Mouse (Mus musculus) MEL (cell line): Measurements from ENCODE around the gene Zfp26. TPM values are rescaled to one million over a fixed set of nuclear protein-coding genes. Genes with fewer than 3 reads are reported as not detected.

Experiments used
- DNase-seq: peaks from one replicate; pipeline ENCODE4 v3.0.0; 2011; ENCODE audit warnings: low read depth, low spot score
- H3K27ac ChIP-seq: 2 replicates; pipeline ENCODE4 v1.5.1; 2012; ENCODE audit warnings: low read depth, mild to moderate bottlenecking, control low read depth, low read length, moderate library complexity; ENCODE audit not compliant: control insufficient read depth
- H3K27me3 ChIP-seq, 2 experiments: fragments of 150-350 bp in 1 of 2; sonication (generic) in 1 of 2; 2 replicates each; pipeline ENCODE4 v1.6.1; 2012; ENCODE audit warnings: low read length in 2 of 2, mild to moderate bottlenecking in 2 of 2, improper control_type of control experiment in 1 of 2, moderate library complexity in 1 of 2; ENCODE audit not compliant: insufficient read depth in 2 of 2, control insufficient read depth in 1 of 2
- H3K36me3 ChIP-seq, 2 experiments: 2 replicates each; pipeline ENCODE4 v1.6.1; 2012 to 2014; ENCODE audit warnings: low read length in 2 of 2, improper control_type of control experiment in 1 of 2, inconsistent platforms in 1 of 2, mild to moderate bottlenecking in 1 of 2; ENCODE audit not compliant: insufficient read depth in 2 of 2, control insufficient read depth in 1 of 2
- H3K4me1 ChIP-seq, 2 experiments: fragments of 150-350 bp in 1 of 2; sonication (generic) in 1 of 2; 2 replicates each; pipeline ENCODE4 v1.6.1; 2012; ENCODE audit warnings: low read length in 2 of 2, improper control_type of control experiment in 1 of 2, mild to moderate bottlenecking in 1 of 2; ENCODE audit not compliant: insufficient read depth in 2 of 2, control insufficient read depth in 1 of 2
- H3K4me3 ChIP-seq, 2 experiments: fragments of 150-350 bp in 1 of 2; sonication (generic) in 1 of 2; 2 replicates each; pipeline ENCODE4 v1.5.1; 2012; ENCODE audit warnings: low read depth in 2 of 2, low read length in 2 of 2, mild to moderate bottlenecking in 2 of 2, moderate library complexity in 2 of 2, control low read depth in 1 of 2, improper control_type of control experiment in 1 of 2; ENCODE audit not compliant: control insufficient read depth in 1 of 2, insufficient read depth in 1 of 2
- H3K79me2 ChIP-seq: 2 replicates; pipeline ENCODE4 v1.6.1; 2012; ENCODE audit warnings: mild to moderate bottlenecking, low read length, moderate library complexity; ENCODE audit not compliant: control insufficient read depth, poor library complexity, insufficient read depth
- H3K9ac ChIP-seq: 2 replicates; pipeline ENCODE4 v1.6.1; 2012; ENCODE audit warnings: low read depth, mild to moderate bottlenecking, control low read depth, low read length, moderate library complexity; ENCODE audit not compliant: control insufficient read depth, poor library complexity, severe bottlenecking
- H3K9me3 ChIP-seq: fragments of 150-350 bp; sonication (generic); replicated peaks from 2 replicates; pipeline ENCODE4 v1.6.1; 2012; ENCODE audit warnings: mild to moderate bottlenecking, low read length, improper control_type of control experiment, moderate library complexity; ENCODE audit not compliant: insufficient read depth
- CHD2 ChIP-seq: IDR thresholded peaks from 2 replicates; pipeline ENCODE4 v1.6.1; 2011; ENCODE audit warnings: low read length, improper control_type of control experiment
- E2F4 ChIP-seq: IDR thresholded peaks from 2 replicates; pipeline ENCODE4 v1.6.1; 2011; ENCODE audit warnings: low read depth, low read length, improper control_type of control experiment, borderline replicate concordance
- EP300 ChIP-seq, 2 experiments: IDR thresholded peaks; 2 replicates each; pipeline ENCODE4 v1.6.1; 2011; ENCODE audit warnings: improper control_type of control experiment in 2 of 2, low read length in 2 of 2, low read depth in 1 of 2, mild to moderate bottlenecking in 1 of 2
- ETS1 ChIP-seq: IDR thresholded peaks from 2 replicates; pipeline ENCODE4 v1.6.1; 2012; ENCODE audit warnings: low read depth, mild to moderate bottlenecking, inconsistent platforms, low read length, improper control_type of control experiment, moderate library complexity
- HCFC1 ChIP-seq: IDR thresholded peaks from 2 replicates; pipeline ENCODE4 v1.6.1; 2012; ENCODE audit warnings: low read depth, mild to moderate bottlenecking, inconsistent platforms, low read length, improper control_type of control experiment, moderate library complexity
- KAT2A ChIP-seq: conservative IDR thresholded peaks from 2 replicates; pipeline ENCODE4 v1.6.1; 2012; ENCODE audit warnings: low read depth, low read length, improper control_type of control experiment, inconsistent platforms
- MEF2A ChIP-seq: IDR thresholded peaks from 2 replicates; pipeline ENCODE4 v1.6.1; 2014; ENCODE audit warnings: low read depth, mild to moderate bottlenecking, inconsistent platforms, low read length, improper control_type of control experiment; ENCODE audit not compliant: poor library complexity, insufficient replicate concordance, severe bottlenecking; ENCODE audit errors: extremely low read depth
- MXI1 ChIP-seq: IDR thresholded peaks from 2 replicates; pipeline ENCODE4 v1.6.1; 2011; ENCODE audit warnings: mild to moderate bottlenecking, low read depth, low read length, improper control_type of control experiment
- MYC ChIP-seq: IDR thresholded peaks from 2 replicates; pipeline ENCODE4 v1.6.1; 2011; ENCODE audit warnings: low read depth, mild to moderate bottlenecking, low read length, improper control_type of control experiment, moderate library complexity
- NRF1 ChIP-seq: IDR thresholded peaks from 2 replicates; pipeline ENCODE4 v1.6.1; 2014; ENCODE audit warnings: low read depth, mild to moderate bottlenecking, inconsistent platforms, low read length, improper control_type of control experiment, moderate library complexity; ENCODE audit not compliant: poor library complexity, insufficient read depth, severe bottlenecking
- POLR2A ChIP-seq, 2 experiments: IDR thresholded peaks; 2 replicates each; pipeline ENCODE4 v1.6.1; 2011 to 2012; ENCODE audit warnings: low read length in 2 of 2, mild to moderate bottlenecking in 2 of 2, control low read depth in 1 of 2, improper control_type of control experiment in 1 of 2, low read depth in 1 of 2, moderate library complexity in 1 of 2; ENCODE audit not compliant: control insufficient read depth in 1 of 2, insufficient read depth in 1 of 2, poor library complexity in 1 of 2
- POLR2AphosphoS5 ChIP-seq: IDR thresholded peaks from 2 replicates; pipeline ENCODE4 v1.6.1; 2012; ENCODE audit warnings: low read depth, borderline replicate concordance, mild to moderate bottlenecking, inconsistent platforms, low read length, moderate library complexity, mixed read lengths
- RCOR1 ChIP-seq: IDR thresholded peaks from 2 replicates; pipeline ENCODE4 v1.6.1; 2012; ENCODE audit warnings: low read depth, mild to moderate bottlenecking, inconsistent platforms, low read length, improper control_type of control experiment
- TAL1 ChIP-seq: IDR thresholded peaks from 2 replicates; pipeline ENCODE4 v1.6.1; 2012; ENCODE audit warnings: mild to moderate bottlenecking, inconsistent platforms, low read length, moderate library complexity, mixed read lengths
- TBP ChIP-seq: IDR thresholded peaks from 2 replicates; pipeline ENCODE4 v1.8.0; 2011; ENCODE audit warnings: low read depth, low read length, improper control_type of control experiment
- TCF12 ChIP-seq: IDR thresholded peaks from 2 replicates; pipeline ENCODE4 v1.6.1; 2014; ENCODE audit warnings: low read depth, mild to moderate bottlenecking, inconsistent platforms, low read length, improper control_type of control experiment, moderate library complexity
- UBTF ChIP-seq: IDR thresholded peaks from 2 replicates; pipeline ENCODE4 v1.6.1; 2012; ENCODE audit warnings: low read depth, mild to moderate bottlenecking, inconsistent platforms, low read length, improper control_type of control experiment, moderate library complexity, borderline replicate concordance; ENCODE audit not compliant: insufficient read depth
- USF1 ChIP-seq: IDR thresholded peaks from 2 replicates; pipeline ENCODE4 v1.6.1; 2014; ENCODE audit warnings: low read depth, mild to moderate bottlenecking, inconsistent platforms, low read length, improper control_type of control experiment, moderate library complexity
- USF2 ChIP-seq, 2 experiments: IDR thresholded peaks; 2 replicates each; pipeline ENCODE4 v1.6.1; 2011 to 2012; ENCODE audit warnings: improper control_type of control experiment in 2 of 2, low read length in 2 of 2, borderline replicate concordance in 1 of 2, inconsistent platforms in 1 of 2, low read depth in 1 of 2, mild to moderate bottlenecking in 1 of 2; ENCODE audit not compliant: insufficient read depth in 1 of 2
- ZMIZ1 ChIP-seq: IDR thresholded peaks from 2 replicates; pipeline ENCODE4 v1.6.1; 2012; ENCODE audit warnings: low read depth, mild to moderate bottlenecking, inconsistent platforms, low read length, improper control_type of control experiment, moderate library complexity
- polyA plus RNA-seq, 2 experiments: library from polyadenylated mRNA; stranded (reverse) in 1 of 2; unstranded in 1 of 2; fragments of >175 nt in 1 of 2; fragments of >200 nt in 1 of 2; gene quantifications; 2 replicates each; pipeline versions ENCODE4 v1.2.1 to v1.2.4; 2012; ENCODE audit warnings: low replicate concordance in 2 of 2, low read depth in 1 of 2; ENCODE audit not compliant: insufficient read length in 2 of 2, insufficient read depth in 1 of 2, missing spikeins in 1 of 2
- total RNA-seq: library from RNA; depleted of rRNA; stranded (reverse); fragments of 300-350 nt; gene quantifications from 2 replicates; pipeline ENCODE4 v1.2.3, GENCODE M21; 2012

Gene Zfp26
- total and polyA plus RNA-seq, 3 experiments, result 18.5 to 55.4 (median 52.5) TPM

GRCm38 (mm10) chr9:20443183-20443783, 16.7 kb downstream of the Zfp26 start:
- H3K9me3 ChIP-seq, result no peaks in the 10 kb centered on the region; the same call in 1 of the 2 replicates
- H3K79me2 ChIP-seq, result no peaks in the 10 kb centered on the region; the same call in 1 of the 2 replicates
- H3K36me3 ChIP-seq, result peaks cover 0 to 86% of the 10 kb centered on the region in 2 experiments; a peak in 2 of 4 replicates
- H3K9ac ChIP-seq, result no peak overlapping the region
- no peak overlapping the region for H3K4me3 ChIP-seq
- no peaks in the 10 kb centered on the region for H3K27me3 ChIP-seq
- TF ChIP-seq POLR2A (IDR thresholded peaks at IDR 0.05; ENCODE audit: control insufficient read depth in 1 of 2, insufficient read depth in 1 of 2, low read depth in 1 of 2, low read length in 2 of 2, poor library complexity in 1 of 2), result 0 out of 4 replicates have a peak, but pooled peaks of 1 of the 2 experiments have one; percentile 18
- no peak for TF ChIP-seq TCF12
- TF ChIP-seq, all 39 proteins: peak for 1
- DNase-seq, result no peak
- H3K4me1 ChIP-seq, result no peaks in the 10 kb centered on the region
- no peak overlapping the region for H3K27ac ChIP-seq

DNA sequence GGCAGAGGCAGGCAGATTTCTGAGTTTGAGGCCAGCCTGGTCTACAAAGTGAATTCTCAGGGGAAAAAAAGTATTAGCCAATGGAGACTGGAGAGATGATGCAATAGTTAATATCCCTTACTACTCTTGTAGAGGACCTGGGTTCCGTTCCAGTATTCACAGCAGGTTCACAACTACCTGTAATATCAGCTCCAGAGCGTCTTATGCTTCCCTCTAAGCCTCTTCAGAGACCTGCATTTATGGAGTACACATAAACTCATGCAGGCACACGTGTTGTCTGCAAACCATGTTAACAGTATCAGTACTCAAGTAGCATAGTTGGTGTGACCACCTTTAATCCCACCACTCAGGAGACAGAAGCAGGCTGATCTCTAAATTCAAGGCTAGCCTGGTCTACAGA, 30.0 kb downstream of the Zfp26 start:
- Histone ChIP-seq H3K36me3 (no peaks in the 10 kb centered on the region; a peak in 2 of 4 replicates), H3K4me1 (no peaks in the 10 kb centered on the region), H3K27ac (no peak overlapping the region), H3K4me3 (no peak overlapping the region), H3K27me3 (no peaks in the 10 kb centered on the region), H3K9me3 (no peaks in the 10 kb centered on the region), H3K79me2 (no peaks in the 10 kb centered on the region), H3K9ac (no peak overlapping the region)
- DNase-seq, result no peak
- TF ChIP-seq NRF1 (no peak), USF1 (no peak), EP300 (IDR thresholded peaks at IDR 0.05; ENCODE audit: low read depth in 1 of 2, low read length in 2 of 2) (no peak), CHD2 (no peak), KAT2A (no peak), ETS1 (no peak), ZMIZ1 (no peak), USF2 (IDR thresholded peaks at IDR 0.05; ENCODE audit: borderline replicate concordance in 1 of 2, insufficient read depth in 1 of 2, low read depth in 1 of 2, low read length in 2 of 2) (no peak), MEF2A (no peak), UBTF (no peak), MYC (no peak), POLR2AphosphoS5 (no peak), MXI1 (no peak), HCFC1 (no peak), E2F4 (no peak), RCOR1 (no peak), TAL1 (no peak), TBP (no peak)
